Mouse (Mus musculus): Measurements from ENCODE around the gene Fgf14.

DNA sequence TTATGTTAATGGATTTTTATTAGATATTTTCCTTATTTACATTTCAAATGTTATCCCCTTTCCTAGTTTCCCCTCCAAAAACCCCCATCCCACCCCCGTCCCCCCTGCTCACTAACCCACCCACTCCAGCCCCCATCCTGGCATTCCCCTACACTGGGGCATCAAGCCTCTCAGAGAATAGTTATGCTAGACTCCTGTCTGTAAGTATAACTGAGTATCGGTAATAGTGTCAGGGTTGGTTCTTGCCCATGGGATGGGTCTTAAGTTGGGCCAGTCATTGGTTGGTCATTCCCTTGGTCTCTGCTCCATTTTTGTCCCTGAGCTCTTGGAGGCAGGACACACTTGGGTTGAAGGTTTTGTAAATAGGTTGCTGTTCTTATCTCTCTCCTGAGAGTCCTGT, 265.0 kb downstream of the Fgf14 start:
- no peak for TF ChIP-seq GATA2 (IDR thresholded peaks at IDR 0.05; ENCODE audit: borderline replicate concordance, low read depth, low read length)
- no peak for TF ChIP-seq GATA1 (IDR thresholded peaks at IDR 0.05; ENCODE audit: borderline replicate concordance, low read length)
- no peak for TF ChIP-seq CTCF (IDR thresholded peaks at IDR 0.05; ENCODE audit: low read depth, low read length)

Measured in G1E (cell line).